Mouse (Mus musculus) limb, embryonic 12.5 days (tissue): ENCODE data around the gene Pkm. TPM values are rescaled to one million over a fixed set of nuclear protein-coding genes. Genes with fewer than 3 reads are reported as not detected.

Source experiments
- ATAC-seq: fragments of 200-750 bp; cut with Nextera tagmentation; 2 replicates; pipeline ENCODE4 v1.8.0; 2017; ENCODE audit warnings: low read depth, moderate TSS enrichment; ENCODE audit not compliant: insufficient number of reproducible peaks, insufficient read depth, low FRiP score, low TSS enrichment
- H3K27ac ChIP-seq: fragments of 300-500 bp; sonication (generic); 2 replicates; pipeline ENCODE4 v1.5.1; 2016; ENCODE audit warnings: mild to moderate bottlenecking, moderate library complexity
- H3K27me3 ChIP-seq: fragments of 300-500 bp; sonication (generic); 2 replicates; pipeline ENCODE4 v1.6.1; 2016; ENCODE audit warnings: mild to moderate bottlenecking, moderate library complexity
- H3K36me3 ChIP-seq: fragments of 300-500 bp; sonication (generic); 2 replicates; pipeline ENCODE4 v1.6.1; 2016; ENCODE audit warnings: mild to moderate bottlenecking, moderate library complexity
- H3K4me1 ChIP-seq: fragments of 300-500 bp; sonication (generic); replicated peaks from 2 replicates; pipeline ENCODE4 v1.6.1; 2016
- H3K4me2 ChIP-seq: fragments of 300-500 bp; sonication (generic); 2 replicates; pipeline ENCODE4 v1.6.1; 2016; ENCODE audit warnings: mild to moderate bottlenecking, moderate library complexity
- H3K4me3 ChIP-seq: fragments of 300-500 bp; sonication (generic); replicated peaks from 2 replicates; pipeline ENCODE4 v1.5.1; 2016; ENCODE audit warnings: mild to moderate bottlenecking
- H3K9ac ChIP-seq: fragments of 300-500 bp; sonication (generic); replicated peaks from 2 replicates; pipeline ENCODE4 v1.6.1; 2016; ENCODE audit warnings: mild to moderate bottlenecking, moderate library complexity
- H3K9me3 ChIP-seq: fragments of 300-500 bp; sonication (generic); 2 replicates; pipeline ENCODE4 v1.6.1; 2016; ENCODE audit warnings: mild to moderate bottlenecking, moderate library complexity
- WGBS: fragments of 180-500 bp; shearing (Covaris S2); methylation state at CpG from one replicate; pipeline ENCODE4 v1.1.7; 2016; 5-methylcytosine and 5-hydroxymethylcytosine counted together
- polyA plus RNA-seq: library from polyadenylated mRNA; unstranded; fragments of >200 nt; fragmentation: Nextera tagmentation; extraction: Ambion mirVana; gene quantifications from 2 replicates; pipeline ENCODE4 v1.2.1, GENCODE M21; 2016

Gene Pkm
- polyA plus RNA-seq, 1 experiment from 2014 or later = 1,668 TPM

DNA sequence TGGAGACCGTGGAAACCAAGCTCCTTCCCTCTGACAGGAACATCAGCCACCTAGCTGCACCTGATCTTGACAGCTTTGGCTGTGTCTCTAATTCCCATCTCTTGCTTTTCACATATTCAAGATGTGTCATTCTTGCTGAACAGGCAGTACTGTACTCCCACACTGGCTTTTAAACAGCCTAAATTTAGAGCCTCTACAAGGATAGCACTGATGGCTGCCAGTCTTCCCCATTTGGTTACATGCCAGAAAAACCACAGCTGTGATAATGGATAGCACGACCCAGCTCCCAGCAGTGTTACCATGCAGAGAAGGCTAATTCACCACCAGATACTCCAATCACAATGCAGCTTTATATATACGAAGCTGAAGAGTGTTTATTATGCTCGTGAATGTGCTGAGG, 11.1 kb downstream of the Pkm start:
- no peak overlapping the region for H3K4me2 ChIP-seq
- ATAC-seq = no peak
- no peak overlapping the region for H3K4me3 ChIP-seq
- no peaks in the 10 kb centered on the region for H3K9me3 ChIP-seq
- H3K9ac ChIP-seq = no peak overlapping the region
- peaks cover 98% of the 10 kb centered on the region for H3K36me3 ChIP-seq
- 0 out of 2 replicates have a peak, but pooled peaks cover 3% of the 10 kb centered on the region for H3K4me1 ChIP-seq
- H3K27me3 ChIP-seq = no peaks in the 10 kb centered on the region
- 84% methylated on average over 4 of the region's 4 CpGs for WGBS
- no peak overlapping the region for H3K27ac ChIP-seq

DNA sequence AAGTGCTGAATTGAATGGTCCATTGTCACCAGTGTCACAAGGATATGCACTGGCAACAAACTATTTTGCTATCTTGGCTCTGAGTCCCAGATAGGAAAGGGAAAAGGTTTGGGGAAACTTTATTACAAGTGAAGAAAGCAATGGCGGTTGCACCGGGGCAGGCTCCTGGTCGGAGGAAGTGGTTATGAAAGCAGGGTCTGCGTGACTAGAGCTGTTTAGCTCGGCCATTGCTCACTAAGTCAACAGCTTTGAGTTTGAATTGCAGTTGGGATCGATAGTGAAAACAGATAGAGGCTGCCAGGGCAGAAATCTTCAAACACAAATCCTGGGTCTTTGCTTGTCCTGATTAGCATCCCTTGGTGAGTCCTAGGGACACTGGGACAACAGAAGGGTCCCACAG, 11.7 kb downstream of the Pkm start:
- ATAC-seq = no peak
- Histone ChIP-seq H3K4me3 (no peak overlapping the region), H3K36me3 (peaks cover 99% of the 10 kb centered on the region), H3K27me3 (no peaks in the 10 kb centered on the region), H3K9me3 (no peaks in the 10 kb centered on the region), H3K4me2 (no peak overlapping the region), H3K9ac (no peak overlapping the region), H3K4me1 (0 out of 2 replicates have a peak, but pooled peaks cover 3% of the 10 kb centered on the region), H3K27ac (no peak overlapping the region)
- whole genome bisulfite sequencing = 86% methylated on average over 6 of the region's 6 CpGs

DNA sequence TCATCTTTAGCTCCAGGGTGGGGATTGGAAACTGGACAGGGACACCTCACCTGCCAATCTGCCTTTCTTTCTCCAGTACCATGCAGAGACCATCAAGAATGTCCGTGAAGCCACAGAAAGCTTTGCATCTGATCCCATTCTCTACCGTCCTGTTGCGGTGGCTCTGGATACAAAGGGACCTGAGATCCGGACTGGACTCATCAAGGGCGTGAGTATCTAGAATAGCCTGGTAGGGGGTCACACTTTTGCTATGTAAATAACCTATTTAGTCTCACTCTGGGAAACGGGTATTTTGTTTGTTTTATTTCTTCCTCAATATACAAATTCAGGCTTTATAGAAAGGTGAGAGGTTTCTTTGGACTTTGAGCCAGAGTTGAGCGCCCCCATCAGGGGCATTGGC, 12.3 kb downstream of the Pkm start:
- peaks cover 99% of the 10 kb centered on the region for H3K36me3 ChIP-seq
- ATAC-seq = no peak
- 90% methylated on average over 7 of the region's 7 CpGs for WGBS

DNA sequence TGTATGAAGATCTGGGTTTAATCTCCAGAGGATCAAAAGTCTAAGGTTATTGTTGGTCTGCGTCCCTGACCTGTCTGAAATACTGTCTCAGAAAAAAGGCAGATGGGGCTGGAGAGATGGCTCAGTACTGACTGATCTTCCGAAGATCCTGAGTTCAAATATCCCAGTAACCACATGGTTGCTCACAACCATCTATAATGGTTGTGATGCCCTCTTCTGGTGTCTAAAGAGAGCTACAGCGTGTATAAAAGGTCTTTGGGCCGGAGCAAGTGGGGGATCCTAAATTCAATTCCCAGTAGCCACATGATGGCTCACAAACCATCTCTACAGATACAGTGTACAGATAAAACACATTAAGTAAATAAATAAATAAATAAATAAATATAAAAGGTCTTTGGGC, 13.0 kb downstream of the Pkm start:
- Histone ChIP-seq H3K9ac (no peak overlapping the region), H3K4me1 (no peaks in the 10 kb centered on the region), H3K27ac (no peak overlapping the region), H3K27me3 (no peaks in the 10 kb centered on the region), H3K9me3 (no peaks in the 10 kb centered on the region), H3K36me3 (peaks cover 99% of the 10 kb centered on the region), H3K4me2 (no peak overlapping the region), H3K4me3 (no peak overlapping the region)
- no peak for ATAC-seq
- WGBS = 83% methylated on average over 4 of the region's 4 CpGs

More for the DNA sequence above, 12.3 kb downstream of the Pkm start:
- Histone ChIP-seq H3K27ac (no peak overlapping the region), H3K9me3 (no peaks in the 10 kb centered on the region), H3K4me1 (no peaks in the 10 kb centered on the region), H3K4me3 (no peak overlapping the region), H3K27me3 (no peaks in the 10 kb centered on the region), H3K9ac (no peak overlapping the region), H3K4me2 (no peak overlapping the region)

DNA sequence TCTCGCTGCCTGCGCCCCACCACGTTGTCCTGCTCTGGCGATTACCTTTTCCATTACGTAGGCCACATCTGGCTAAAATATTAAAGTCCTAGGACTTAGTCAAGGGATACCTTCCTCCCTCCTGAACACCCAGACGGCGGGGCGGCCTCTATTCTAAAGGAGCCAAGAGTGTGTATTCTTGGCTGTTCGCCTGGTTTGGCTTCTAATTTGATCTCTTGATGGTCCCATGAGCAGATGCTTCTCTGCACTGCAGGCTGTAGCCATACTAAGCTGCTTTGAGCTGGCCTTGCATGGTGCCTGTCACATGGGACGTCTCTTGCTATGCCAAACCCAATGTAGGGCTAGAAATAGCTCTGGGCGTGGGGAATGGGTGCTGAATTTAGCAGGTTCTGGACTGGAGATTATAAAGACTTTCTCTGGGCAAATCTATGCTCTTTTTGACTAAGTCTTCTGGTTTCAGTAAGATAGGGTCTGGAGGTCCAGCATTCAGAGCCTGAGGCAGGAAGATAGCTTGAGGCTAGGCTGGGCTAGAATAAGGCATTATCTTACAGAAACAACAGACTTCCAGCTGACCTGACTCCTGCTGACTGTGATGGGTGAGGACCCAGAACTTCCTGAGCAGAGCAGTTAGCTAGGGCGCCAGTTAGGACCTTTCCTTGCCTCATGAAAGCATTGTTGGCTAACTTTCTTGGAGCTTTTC, 16.2 kb downstream of the Pkm start:
- Histone ChIP-seq H3K27me3 (no peaks in the 10 kb centered on the region; the same call in 1 of the 2 replicates), H3K36me3 (peaks cover 99% of the 10 kb centered on the region), H3K27ac (no peak overlapping the region), H3K9ac (no peak overlapping the region), H3K4me2 (no peak overlapping the region), H3K4me1 (no peaks in the 10 kb centered on the region), H3K4me3 (no peak overlapping the region), H3K9me3 (no peaks in the 10 kb centered on the region)
- 90% methylated on average over 12 of the region's 12 CpGs for WGBS
- no peak for ATAC-seq

DNA sequence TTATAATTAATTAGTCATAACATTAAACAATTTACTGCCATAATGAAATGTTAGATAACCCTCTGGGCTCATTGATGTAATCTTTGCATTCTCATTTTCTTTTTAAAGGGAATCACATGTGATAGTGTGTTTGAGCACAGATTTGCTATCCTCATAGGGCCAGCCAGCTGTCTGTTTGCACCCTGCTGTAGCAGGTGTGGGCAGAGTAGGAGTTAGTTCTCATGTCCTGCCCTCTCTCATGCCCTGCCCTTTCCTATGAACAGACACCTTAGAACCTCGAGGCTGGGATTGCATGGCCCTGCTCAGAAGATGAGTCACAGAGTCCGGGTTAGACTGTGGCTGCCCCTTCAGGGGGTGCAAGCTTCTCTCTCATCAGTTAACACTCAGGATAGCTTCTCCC, 17.3 kb downstream of the Pkm start:
- Histone ChIP-seq H3K4me1 (no peaks in the 10 kb centered on the region), H3K9me3 (no peaks in the 10 kb centered on the region), H3K4me2 (no peak overlapping the region), H3K36me3 (peaks cover 99% of the 10 kb centered on the region), H3K27ac (no peak overlapping the region), H3K4me3 (no peak overlapping the region), H3K27me3 (no peaks in the 10 kb centered on the region; the same call in 1 of the 2 replicates), H3K9ac (no peak overlapping the region)
- ATAC-seq = no peak
- WGBS = 74% methylated on average over 2 of the region's 2 CpGs

DNA sequence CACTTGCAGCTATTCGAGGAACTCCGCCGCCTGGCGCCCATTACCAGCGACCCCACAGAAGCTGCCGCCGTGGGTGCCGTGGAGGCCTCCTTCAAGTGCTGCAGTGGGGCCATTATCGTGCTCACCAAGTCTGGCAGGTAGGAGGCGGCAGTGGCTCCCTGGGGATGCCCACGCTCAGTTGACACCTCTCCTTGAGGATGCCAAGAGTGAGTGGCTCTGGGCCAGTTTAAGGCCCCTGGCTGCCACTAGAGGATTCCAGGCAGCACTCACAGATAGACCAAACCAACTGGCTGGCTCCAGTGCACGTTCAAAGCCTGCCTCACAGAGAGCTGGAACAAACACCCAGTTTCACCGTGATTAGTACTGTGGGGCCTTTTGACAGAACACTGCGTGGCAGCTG, 19.4 kb downstream of the Pkm start:
- 91% methylated on average over 14 of the region's 14 CpGs for WGBS
- Histone ChIP-seq H3K4me1 (peaks cover 4% of the 10 kb centered on the region), H3K4me2 (no peak overlapping the region), H3K36me3 (peaks cover 90% of the 10 kb centered on the region), H3K4me3 (no peak overlapping the region), H3K9ac (no peak overlapping the region), H3K27me3 (peaks cover 5% of the 10 kb centered on the region), H3K27ac (no peak overlapping the region), H3K9me3 (no peaks in the 10 kb centered on the region)
- ATAC-seq = no peak

DNA sequence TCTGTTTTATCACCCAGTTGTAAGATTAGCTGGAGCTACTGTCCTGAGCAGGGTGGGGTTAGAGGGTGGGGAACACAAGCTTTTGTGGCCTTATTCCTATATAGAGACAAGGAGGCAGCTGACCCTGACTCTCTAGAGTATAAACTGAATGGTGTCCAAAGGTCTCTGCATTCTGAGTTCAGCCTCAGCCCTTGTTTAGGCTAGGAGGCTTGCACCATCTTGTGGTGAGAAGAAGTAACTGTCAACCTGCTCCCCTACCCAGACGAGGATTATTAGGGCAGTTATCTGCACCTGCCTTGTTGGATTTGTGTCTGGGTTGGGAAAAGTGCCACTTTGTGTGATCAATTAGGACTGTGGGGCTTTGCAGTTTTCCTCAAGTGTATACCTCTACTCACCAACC, 22.1 kb downstream of the Pkm start:
- no peak overlapping the region for H3K27ac ChIP-seq
- H3K4me2 ChIP-seq = no peak overlapping the region
- peaks cover 4% of the 10 kb centered on the region for H3K4me1 ChIP-seq
- H3K9ac ChIP-seq = no peak overlapping the region
- ATAC-seq = no peak
- H3K9me3 ChIP-seq = no peaks in the 10 kb centered on the region
- H3K27me3 ChIP-seq = peaks cover 21% of the 10 kb centered on the region
- H3K36me3 ChIP-seq = peaks cover 62% of the 10 kb centered on the region
- H3K4me3 ChIP-seq = no peak overlapping the region
- 26% methylated on average over 1 of the region's 1 CpGs for WGBS

DNA sequence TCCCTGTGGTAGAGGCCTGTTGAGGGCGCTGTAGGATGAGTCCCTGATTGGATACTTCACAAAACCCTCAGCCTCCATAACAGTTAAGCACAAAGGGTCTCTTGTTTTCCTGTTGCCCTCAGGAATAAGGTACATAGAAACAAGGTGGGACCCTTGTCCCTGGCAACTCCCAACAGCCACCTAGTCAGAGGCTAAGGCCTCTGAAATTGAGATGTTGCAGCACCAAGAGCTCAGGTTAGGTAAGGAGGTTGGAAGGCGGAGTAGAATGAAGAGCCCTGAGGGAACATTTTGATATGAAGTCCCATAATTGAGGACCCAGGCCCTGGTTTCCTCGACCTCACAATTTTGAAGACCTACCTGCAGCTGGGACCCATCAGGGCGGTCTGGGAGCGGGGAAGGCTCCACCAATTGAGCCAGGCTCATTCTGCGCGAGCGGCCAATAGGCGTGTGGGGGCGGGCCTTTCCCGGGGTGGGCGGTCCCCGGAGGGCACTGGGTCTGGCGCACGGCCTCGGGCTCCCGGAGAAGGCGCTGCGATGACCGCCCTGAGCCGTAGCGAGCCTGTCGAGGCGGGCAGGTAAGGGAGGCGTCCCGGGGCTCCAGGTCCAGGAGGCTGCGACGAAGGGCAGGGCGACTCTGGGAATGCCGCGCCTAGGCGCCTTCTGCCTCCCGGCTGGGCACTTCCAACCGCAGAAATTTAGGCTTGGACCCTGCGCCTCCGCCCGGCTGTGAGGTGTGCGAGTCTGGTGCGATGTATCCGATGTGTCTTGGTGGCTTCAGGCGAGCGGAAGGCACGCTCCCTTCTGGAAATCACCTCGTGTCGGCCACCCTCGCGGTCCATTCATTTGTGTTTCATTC, 23.7 kb downstream of the Pkm start, which contains the start of gene Gramd2:
Gene Gramd2 (plus strand): TSS at position 467 of the 856 bp plus-strand sequence.
- Histone ChIP-seq H3K4me2 (peak within 1 kb of the TSS; percentile 94), H3K9me3 (no peaks in the 10 kb centered on the region), H3K4me3 (peak within 1 kb of the TSS; percentile 50), H3K9ac (peak within 1 kb of the TSS; percentile 63), H3K36me3 (peaks cover 47% of the 10 kb centered on the region), H3K4me1 (peaks cover 4% of the 10 kb centered on the region), H3K27ac (peak within 1 kb of the TSS; percentile 45; the same call in 1 of the 2 replicates), H3K27me3 (peaks cover 21% of the 10 kb centered on the region)
- ATAC-seq = peak; percentile 93
- WGBS = 2% methylated on average over 47 of the region's 47 CpGs

DNA sequence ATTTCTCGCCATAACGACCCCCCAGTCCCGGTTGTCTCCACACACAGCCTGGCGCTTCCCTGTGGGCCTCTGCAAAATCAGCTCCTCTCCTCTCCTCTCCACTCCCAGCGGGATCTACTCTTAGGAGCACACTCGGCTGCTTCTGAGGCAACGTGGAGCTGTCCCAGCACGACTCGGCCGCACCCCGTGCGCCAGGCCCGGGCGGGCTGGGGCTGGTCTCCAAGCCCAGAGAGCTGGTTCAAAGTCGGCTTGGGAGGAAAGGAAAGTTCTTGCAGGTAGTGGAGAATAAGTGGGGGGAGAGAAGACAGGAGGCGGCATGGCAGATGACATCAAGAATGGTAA, 24.3 kb downstream of the Pkm start:
- H3K4me3 ChIP-seq = peak overlapping the region; percentile 50
- 9% methylated on average over 16 of the region's 16 CpGs for WGBS
- H3K27ac ChIP-seq = 0 out of 2 replicates have a peak overlapping the region, but pooled peaks have one; percentile 17
- peak overlapping the region; percentile 94 for H3K4me2 ChIP-seq
- 0 out of 2 replicates have a peak, but pooled peaks have one; percentile 27 for ATAC-seq
- H3K27me3 ChIP-seq = peaks cover 21% of the 10 kb centered on the region
- H3K9ac ChIP-seq = peak overlapping the region; percentile 63; the same call in 1 of the 2 replicates
- H3K9me3 ChIP-seq = no peaks in the 10 kb centered on the region
- peaks cover 4% of the 10 kb centered on the region for H3K4me1 ChIP-seq
- H3K36me3 ChIP-seq = peaks cover 41% of the 10 kb centered on the region

DNA sequence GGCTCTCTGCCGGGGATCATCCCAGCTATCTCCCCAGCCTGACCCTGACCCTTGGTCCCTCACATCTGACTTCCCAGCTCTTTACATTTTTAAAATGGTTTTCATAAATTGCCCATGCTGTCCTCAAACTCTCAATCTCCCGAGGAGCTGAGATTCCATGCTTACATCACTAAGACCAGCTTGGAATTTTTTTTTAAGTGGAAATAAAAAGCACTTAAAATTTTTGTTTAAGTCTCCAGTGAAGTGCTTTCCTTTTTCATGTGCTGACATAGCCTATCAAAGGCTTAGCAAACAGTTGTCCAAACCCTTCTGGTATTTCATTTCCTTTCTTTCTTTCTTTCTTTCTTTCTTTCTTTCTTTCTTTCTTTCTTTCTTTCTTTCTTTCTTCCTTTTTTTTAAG, 27.9 kb downstream of the Pkm start:
- WGBS = 63% methylated on average over 2 of the region's 2 CpGs

More for the DNA sequence above, 27.9 kb downstream of the Pkm start:
- H3K4me3 ChIP-seq = no peak overlapping the region
- ATAC-seq = no peak
- peaks cover 4% of the 10 kb centered on the region for H3K4me1 ChIP-seq
- H3K9me3 ChIP-seq = no peaks in the 10 kb centered on the region
- no peak overlapping the region for H3K4me2 ChIP-seq
- H3K27ac ChIP-seq = no peak overlapping the region
- peaks cover 21% of the 10 kb centered on the region for H3K27me3 ChIP-seq
- H3K9ac ChIP-seq = no peak overlapping the region
- peaks cover 5% of the 10 kb centered on the region for H3K36me3 ChIP-seq
